Mouse (Mus musculus) ES-Bruce4 (cell line): Measurements from ENCODE around the gene Cd55b.

ENCODE experiments used
- CTCF ChIP-seq: IDR thresholded peaks from one replicate; pipeline ENCODE4 v1.8.1; 2011; ENCODE audit warnings: low read depth, low read length
- EP300 ChIP-seq: IDR thresholded peaks from 2 replicates; pipeline ENCODE4 v1.6.1; 2011; ENCODE audit warnings: low read depth, low read length; ENCODE audit not compliant: insufficient read depth
- POLR2A ChIP-seq: IDR thresholded peaks from one replicate; pipeline ENCODE4 v1.8.1; 2011; ENCODE audit warnings: low read length; ENCODE audit not compliant: insufficient read depth

- no peak for TF ChIP-seq CTCF
- TF ChIP-seq POLR2A: no peak
- no peak for TF ChIP-seq EP300
Observed at GRCm38 (mm10) chr1:130470074-130470473, 47.3 kb upstream of the Cd55b start.
